Mouse (Mus musculus): ENCODE results near the gene Stk24. TPM values are rescaled to one million over a fixed set of nuclear protein-coding genes. Genes with fewer than 3 reads are reported as not detected.

The Stk24 gene
- polyA plus RNA-seq, 1 experiment: 101 TPM

GRCm38 (mm10) chr14:121385440-121385839 is 5.6 kb upstream of the Stk24 start:
- peaks cover 20% of the 10 kb centered on the region for H3K4me1 ChIP-seq (ENCODE audit: control insufficient read depth, insufficient read depth, low read length)
- no peak overlapping the region for H3K4me3 ChIP-seq (ENCODE audit: insufficient read depth, low read length)
- TF ChIP-seq CTCF (IDR thresholded peaks at IDR 0.05; ENCODE audit: low read depth, low read length) (no peak), POLR2A (IDR thresholded peaks at IDR 0.05; ENCODE audit: borderline replicate concordance, low read depth, low read length) (no peak)
- no peak overlapping the region for H3K27ac ChIP-seq (ENCODE audit: insufficient read depth, low read depth, low read length)

- Histone ChIP-seq H3K27ac (ENCODE audit: insufficient read depth, low read depth, low read length) (no peak overlapping the region), H3K4me3 (ENCODE audit: insufficient read depth, low read length) (no peak overlapping the region), H3K4me1 (ENCODE audit: control insufficient read depth, insufficient read depth, low read length) (peaks cover 22% of the 10 kb centered on the region)
- no peak for TF ChIP-seq CTCF (IDR thresholded peaks at IDR 0.05; ENCODE audit: low read depth, low read length)
- TF ChIP-seq POLR2A (IDR thresholded peaks at IDR 0.05; ENCODE audit: borderline replicate concordance, low read depth, low read length): no peak
Observed at GRCm38 (mm10) chr14:121383801-121384200, 4.0 kb upstream of the Stk24 start.

- peak overlapping the region; percentile 93 for H3K4me3 ChIP-seq (ENCODE audit: insufficient read depth, low read length)
- H3K27ac ChIP-seq (ENCODE audit: insufficient read depth, low read depth, low read length): peak overlapping the region; percentile 89
- H3K4me1 ChIP-seq (ENCODE audit: control insufficient read depth, insufficient read depth, low read length): peaks cover 39% of the 10 kb centered on the region
- TF ChIP-seq POLR2A (IDR thresholded peaks at IDR 0.05; ENCODE audit: borderline replicate concordance, low read depth, low read length): no peak
- TF ChIP-seq CTCF (IDR thresholded peaks at IDR 0.05; ENCODE audit: low read depth, low read length): no peak
Observed at GRCm38 (mm10) chr14:121379116-121379826, 540 bp downstream of the Stk24 start.

GRCm38 (mm10) chr14:121378243-121379115 is 1.3 kb downstream of the Stk24 start:
- peaks cover 46% of the 10 kb centered on the region for H3K4me1 ChIP-seq (ENCODE audit: control insufficient read depth, insufficient read depth, low read length)
- H3K27ac ChIP-seq (ENCODE audit: insufficient read depth, low read depth, low read length): peak overlapping the region; percentile 55
- peak overlapping the region; percentile 93 for H3K4me3 ChIP-seq (ENCODE audit: insufficient read depth, low read length)
- TF ChIP-seq POLR2A (IDR thresholded peaks at IDR 0.05; ENCODE audit: borderline replicate concordance, low read depth, low read length) (no peak), CTCF (IDR thresholded peaks at IDR 0.05; ENCODE audit: low read depth, low read length) (no peak)

GRCm38 (mm10) chr14:121376566-121376965 is 3.2 kb downstream of the Stk24 start:
- no peak overlapping the region for H3K4me3 ChIP-seq (ENCODE audit: insufficient read depth, low read length)
- no peak overlapping the region for H3K27ac ChIP-seq (ENCODE audit: insufficient read depth, low read depth, low read length)
- TF ChIP-seq POLR2A (IDR thresholded peaks at IDR 0.05; ENCODE audit: borderline replicate concordance, low read depth, low read length) (no peak), CTCF (IDR thresholded peaks at IDR 0.05; ENCODE audit: low read depth, low read length) (no peak)
- peaks cover 56% of the 10 kb centered on the region for H3K4me1 ChIP-seq (ENCODE audit: control insufficient read depth, insufficient read depth, low read length)

GRCm38 (mm10) chr14:121373901-121374300 is 5.9 kb downstream of the Stk24 start:
- H3K4me3 ChIP-seq (ENCODE audit: insufficient read depth, low read length): no peak overlapping the region
- TF ChIP-seq CTCF (IDR thresholded peaks at IDR 0.05; ENCODE audit: low read depth, low read length): no peak
- no peak for TF ChIP-seq POLR2A (IDR thresholded peaks at IDR 0.05; ENCODE audit: borderline replicate concordance, low read depth, low read length)
- H3K27ac ChIP-seq (ENCODE audit: insufficient read depth, low read depth, low read length): no peak overlapping the region
- H3K4me1 ChIP-seq (ENCODE audit: control insufficient read depth, insufficient read depth, low read length): peaks cover 73% of the 10 kb centered on the region

GRCm38 (mm10) chr14:121373020-121373419 is 6.8 kb downstream of the Stk24 start:
- H3K4me1 ChIP-seq (ENCODE audit: control insufficient read depth, insufficient read depth, low read length): peaks cover 81% of the 10 kb centered on the region
- no peak for TF ChIP-seq CTCF (IDR thresholded peaks at IDR 0.05; ENCODE audit: low read depth, low read length)

GRCm38 (mm10) chr14:121371911-121372820 is 7.6 kb downstream of the Stk24 start:
- no peak for TF ChIP-seq POLR2A (IDR thresholded peaks at IDR 0.05; ENCODE audit: borderline replicate concordance, low read depth, low read length)
- TF ChIP-seq CTCF (IDR thresholded peaks at IDR 0.05; ENCODE audit: low read depth, low read length): no peak

More at GRCm38 (mm10) chr14:121373020-121373419, 6.8 kb downstream of the Stk24 start:
- no peak overlapping the region for H3K4me3 ChIP-seq (ENCODE audit: insufficient read depth, low read length)
- H3K27ac ChIP-seq (ENCODE audit: insufficient read depth, low read depth, low read length): peak overlapping the region; percentile 69; the same call in 1 of the 2 replicates

GRCm38 (mm10) chr14:121369385-121369784 is 10.4 kb downstream of the Stk24 start:
- TF ChIP-seq CTCF (IDR thresholded peaks at IDR 0.05; ENCODE audit: low read depth, low read length): no peak
- no peak for TF ChIP-seq POLR2A (IDR thresholded peaks at IDR 0.05; ENCODE audit: borderline replicate concordance, low read depth, low read length)
- no peak overlapping the region for H3K4me3 ChIP-seq (ENCODE audit: insufficient read depth, low read length)

More at GRCm38 (mm10) chr14:121371911-121372820, 7.6 kb downstream of the Stk24 start:
- Histone ChIP-seq H3K27ac (ENCODE audit: insufficient read depth, low read depth, low read length) (peak overlapping the region; percentile 69), H3K4me1 (ENCODE audit: control insufficient read depth, insufficient read depth, low read length) (peaks cover 87% of the 10 kb centered on the region), H3K4me3 (ENCODE audit: insufficient read depth, low read length) (no peak overlapping the region)

More at GRCm38 (mm10) chr14:121369385-121369784, 10.4 kb downstream of the Stk24 start:
- Histone ChIP-seq H3K4me1 (ENCODE audit: control insufficient read depth, insufficient read depth, low read length) (peaks cover 86% of the 10 kb centered on the region), H3K27ac (ENCODE audit: insufficient read depth, low read depth, low read length) (no peak overlapping the region)
